Mouse (Mus musculus) embryo, embryonic 10 days (tissue): ENCODE measurements around the gene Arl8a.
"Not testable (repeated sequence)": the region's sequence is repeated elsewhere in the genome, so short reads cannot be mapped to it uniquely, and the experiment has no call there.

Experiments used
- DNase-seq: peaks from one replicate; pipeline ENCODE4 v3.0.0-alpha.2; 2015; ENCODE audit warnings: low spot score

Gene Arl8a

DNA sequence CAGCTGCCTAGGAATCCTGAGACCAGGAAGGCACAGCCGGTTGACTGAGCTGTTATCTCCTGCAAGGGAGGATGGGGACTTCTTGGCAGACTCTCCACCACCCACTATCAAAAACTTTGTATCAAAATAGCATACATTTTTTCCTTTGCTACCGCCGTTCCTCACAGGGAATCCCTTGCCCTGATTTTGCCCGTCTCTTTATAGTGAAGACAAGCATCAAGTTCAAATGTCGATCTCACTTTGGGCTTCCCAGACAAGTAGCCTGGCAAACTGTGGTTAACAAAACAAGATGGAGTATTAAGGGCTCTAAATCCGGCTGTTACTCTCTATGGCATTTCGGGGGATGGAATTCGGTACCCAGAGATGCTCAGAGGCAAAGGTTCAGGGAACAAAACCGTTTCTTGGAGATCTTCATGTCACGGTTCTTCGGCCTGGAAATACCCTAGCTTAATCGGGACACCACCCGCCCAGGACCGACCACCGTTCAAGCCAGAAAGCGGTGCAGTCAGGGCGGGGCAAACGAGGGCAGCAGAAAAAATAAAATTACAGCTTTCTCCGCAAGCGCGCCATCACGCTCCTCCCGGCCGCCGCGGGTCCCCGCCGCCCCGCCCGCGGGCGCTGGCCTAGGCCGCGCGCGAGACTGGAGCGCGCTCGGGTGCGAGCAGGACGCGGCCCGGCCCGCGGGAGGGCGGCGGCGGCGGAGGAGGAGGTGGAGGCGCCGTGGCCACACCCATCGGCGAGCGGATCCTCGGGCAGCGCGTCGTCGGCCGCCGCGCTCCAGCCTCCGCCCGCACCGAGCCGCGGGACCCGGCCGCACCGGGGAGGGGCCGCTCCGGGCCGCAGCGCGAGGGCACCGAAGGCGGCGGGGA is at the start of gene Arl8a:
Gene Arl8a, plus strand, starts transcription at position 748 of the 869 bp plus-strand sequence.
- DNase-seq = peak; percentile 85

DNA sequence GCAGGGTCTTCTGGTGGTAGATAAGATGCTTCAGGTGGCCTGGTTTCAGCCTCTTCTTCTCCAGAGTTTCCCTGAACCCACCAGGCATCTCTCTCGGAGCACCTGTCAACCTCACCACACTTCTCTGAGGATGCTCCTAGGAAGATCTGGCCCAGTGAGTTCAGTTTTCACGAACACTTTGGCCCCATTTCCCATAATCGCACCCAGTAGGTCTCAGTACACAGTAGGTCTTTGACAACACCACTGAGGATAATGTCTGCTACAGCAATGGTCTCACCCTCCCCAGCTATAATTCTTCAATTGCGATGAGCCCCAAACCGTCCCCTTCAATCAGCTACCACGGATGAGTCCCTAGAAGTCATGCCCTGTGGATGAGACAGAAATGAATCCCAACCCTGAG is 49.2 kb upstream of the Arl8a start:
- no peak for DNase-seq

GRCm38 (mm10) chr1:135098441-135098840 is 48.2 kb upstream of the Arl8a start:
- no peak for DNase-seq

GRCm38 (mm10) chr1:135100400-135100799 is 46.2 kb upstream of the Arl8a start:
- DNase-seq = no peak

- peak; percentile 48 for DNase-seq
Measured at GRCm38 (mm10) chr1:135105124-135105523, 41.5 kb upstream of the Arl8a start, which contains the start of gene Lgr6. Lgr6 (minus strand) TSS chr1:135105276.

DNA sequence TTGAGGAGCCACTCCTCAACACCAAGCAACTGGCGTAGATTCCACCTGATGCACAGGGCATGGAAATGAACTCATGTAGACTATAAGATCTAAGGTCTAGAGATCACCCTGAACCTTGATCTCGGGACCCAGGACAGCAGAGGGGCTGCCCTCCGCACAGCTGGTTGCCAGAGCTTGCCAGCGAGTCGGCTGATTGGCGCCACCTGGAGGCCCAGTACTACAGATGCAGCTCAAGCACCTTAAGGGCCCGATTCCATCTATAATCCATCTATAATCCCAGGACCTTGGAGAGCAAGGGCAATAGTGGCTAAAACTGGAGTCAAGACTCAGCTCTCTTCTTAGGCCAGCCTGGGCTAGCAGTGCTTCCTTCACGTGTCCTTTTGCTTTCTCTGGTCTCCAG is 40.7 kb upstream of the Arl8a start:
- DNase-seq = peak; percentile 89

GRCm38 (mm10) chr1:135108611-135109010 is 38.0 kb upstream of the Arl8a start:
- DNase-seq = peak; percentile 85

GRCm38 (mm10) chr1:135110075-135110474 is 36.5 kb upstream of the Arl8a start:
- peak; percentile 88 for DNase-seq

- not testable (repeated sequence) for DNase-seq
Measured at GRCm38 (mm10) chr1:135111271-135111670, 35.4 kb upstream of the Arl8a start.

DNA sequence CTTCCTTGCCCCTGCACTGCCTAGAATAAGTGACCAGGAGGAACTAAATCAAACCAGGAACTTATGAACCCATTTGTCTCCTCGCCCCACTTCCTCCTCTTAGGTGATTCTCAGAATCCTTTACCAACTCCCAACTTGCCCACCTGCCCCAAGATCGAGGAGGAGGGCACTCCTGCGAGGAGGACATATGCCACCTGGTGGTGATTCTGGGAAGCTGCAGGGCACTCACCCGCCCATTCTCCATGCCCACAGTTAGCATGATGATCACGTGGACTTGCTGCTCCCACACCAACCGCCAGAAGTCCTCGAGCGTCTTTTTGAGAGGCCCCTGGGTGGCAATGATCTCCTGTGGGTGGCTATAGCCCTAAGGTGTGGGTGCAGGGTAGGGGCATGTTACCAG is 34.0 kb upstream of the Arl8a start:
- peak; percentile 68 for DNase-seq

DNA sequence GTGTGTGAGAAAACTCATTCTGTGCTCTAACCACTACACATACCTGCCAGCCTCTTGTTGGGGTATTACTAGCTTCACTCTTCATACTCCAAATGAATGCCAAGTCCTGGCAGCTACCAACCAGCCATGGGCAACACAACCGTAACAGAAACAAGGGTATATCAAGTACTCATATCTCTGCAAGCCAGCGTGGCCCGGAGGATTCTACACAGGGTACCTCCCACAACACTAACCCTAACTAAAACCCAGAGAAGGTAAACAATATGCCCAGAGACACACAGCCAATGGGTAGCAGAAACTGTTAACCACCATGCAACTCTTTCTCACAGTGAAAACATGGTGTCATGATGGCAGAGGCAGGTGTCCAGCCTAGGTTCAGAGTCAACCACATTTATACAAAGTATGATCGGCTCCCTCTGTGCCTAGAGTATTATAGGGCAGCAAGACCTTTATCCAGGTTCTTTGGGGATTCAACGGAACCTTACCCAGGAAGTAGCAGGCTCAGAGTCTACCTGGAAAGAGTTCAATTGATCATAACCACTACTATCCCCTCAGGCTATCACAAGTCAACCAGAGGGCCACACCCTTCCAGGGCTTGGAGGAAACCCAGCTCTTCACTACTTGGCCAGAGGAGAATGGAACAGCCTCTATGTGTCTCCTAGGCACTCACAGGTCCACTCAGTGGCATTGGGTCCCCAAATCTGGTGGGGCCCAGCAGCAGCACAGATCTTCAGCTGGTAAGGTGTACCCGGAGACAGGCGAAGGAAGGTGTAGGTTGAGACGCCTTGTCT is 21.9 kb upstream of the Arl8a start:
- no peak for DNase-seq

DNA sequence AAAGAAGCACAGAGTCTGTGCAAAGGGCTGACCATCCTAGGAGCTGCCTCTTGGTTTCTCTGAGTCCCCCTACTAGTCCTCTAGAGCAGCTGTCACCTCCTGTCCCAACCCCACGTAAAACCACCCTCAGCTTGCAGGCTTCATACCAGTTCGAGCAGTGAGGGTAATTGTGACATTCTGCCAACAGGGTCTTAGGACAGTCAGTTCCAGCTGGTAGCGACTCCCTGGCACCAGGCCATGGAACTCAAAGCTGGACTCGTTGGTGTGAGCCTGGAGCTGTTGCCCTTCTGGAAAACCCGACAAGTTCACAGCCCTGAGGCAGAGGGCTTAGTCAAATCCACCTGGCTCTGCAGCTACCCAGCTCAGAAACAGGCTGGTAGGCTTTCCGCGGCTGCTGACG is 20.6 kb upstream of the Arl8a start:
- no peak for DNase-seq

DNA sequence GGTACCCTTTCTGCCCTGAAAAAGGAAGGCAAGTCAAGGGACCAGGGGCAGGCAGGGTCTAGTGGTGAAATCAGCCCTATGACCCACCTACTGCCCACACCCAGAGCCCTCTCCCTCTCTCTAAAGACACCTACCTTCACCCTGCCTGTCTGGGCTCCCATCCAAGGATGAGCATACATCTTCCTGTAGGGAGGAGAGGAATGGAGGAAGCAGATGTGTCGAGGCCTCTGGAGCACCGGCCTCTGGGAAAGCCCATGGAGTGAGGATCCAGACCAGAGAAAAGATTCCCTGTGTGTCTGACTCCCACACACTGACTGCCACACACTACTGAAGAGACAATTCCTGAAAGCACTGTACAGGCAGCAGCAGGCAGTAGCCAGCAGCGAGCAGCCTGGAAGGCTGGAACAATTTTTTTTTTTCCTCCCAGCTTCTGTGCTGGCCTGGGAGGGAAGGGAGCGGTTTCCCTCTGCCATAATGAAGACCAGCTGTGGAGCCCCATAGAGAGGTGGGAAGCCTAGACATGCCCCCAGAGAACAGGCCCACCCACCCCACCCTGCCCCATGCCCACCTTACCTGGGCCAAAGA is 20.1 kb upstream of the Arl8a start:
- DNase-seq = no peak

- no peak for DNase-seq
Measured at GRCm38 (mm10) chr1:135128011-135128441, 18.6 kb upstream of the Arl8a start.

DNA sequence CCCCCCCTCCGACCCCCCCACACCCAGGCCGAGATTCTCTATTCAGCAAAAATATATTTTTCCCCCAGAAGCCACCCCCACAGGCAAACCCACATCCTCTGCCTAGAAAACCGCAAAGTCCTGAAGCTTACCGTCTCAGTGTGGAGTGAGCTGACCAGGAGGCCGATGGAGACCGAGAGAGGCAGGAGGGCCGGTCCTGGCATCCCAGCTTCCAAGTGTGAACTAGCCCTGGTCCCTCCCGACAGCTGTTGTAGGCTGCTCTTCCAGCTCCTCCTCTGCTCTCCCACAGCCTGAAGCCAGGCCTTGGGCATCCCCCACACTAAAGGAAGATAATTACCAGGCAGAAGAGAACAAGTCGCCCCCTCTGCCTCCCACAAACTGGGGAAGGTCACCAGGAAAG is 17.6 kb upstream of the Arl8a start:
- no peak for DNase-seq

DNA sequence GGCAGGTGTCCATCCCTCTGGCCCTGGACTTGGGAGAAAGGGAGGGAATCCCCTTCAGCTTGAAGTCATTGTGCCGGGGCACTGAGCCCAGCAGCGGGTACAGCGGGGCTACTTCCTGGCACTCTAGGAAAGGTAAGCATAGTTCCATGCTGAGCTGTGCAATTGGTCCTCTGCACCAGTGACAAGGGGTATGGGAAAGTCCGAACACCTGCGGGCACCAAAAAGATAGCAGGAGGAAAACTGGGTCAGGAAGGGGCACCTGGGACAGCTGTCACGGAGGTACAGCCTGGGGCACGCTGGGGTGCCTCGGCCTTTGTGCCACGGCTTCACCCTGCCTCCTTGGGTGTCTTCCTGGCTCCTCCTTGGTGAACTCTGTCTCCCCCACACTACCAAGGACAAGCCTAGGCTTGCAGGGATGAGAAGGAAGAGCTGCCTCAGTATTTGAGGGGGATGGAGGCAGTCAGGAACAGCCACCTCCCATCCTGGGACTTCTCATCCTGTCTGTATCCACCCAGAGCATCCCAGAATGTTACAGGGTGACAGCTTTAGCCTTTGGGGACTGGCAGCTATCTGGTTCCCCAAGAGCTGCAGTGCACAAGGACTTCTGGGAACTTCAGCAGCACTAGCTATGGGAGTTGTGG is 17.0 kb upstream of the Arl8a start:
- no peak for DNase-seq

- DNase-seq = no peak
Measured at GRCm38 (mm10) chr1:135130376-135131018, 16.1 kb upstream of the Arl8a start.

- no peak for DNase-seq
Measured at GRCm38 (mm10) chr1:135131034-135131433, 15.6 kb upstream of the Arl8a start.

GRCm38 (mm10) chr1:135131560-135131959 is 15.1 kb upstream of the Arl8a start:
- no peak for DNase-seq

- DNase-seq = peak; percentile 58
Measured at GRCm38 (mm10) chr1:135132473-135132872, 14.2 kb upstream of the Arl8a start, which contains the start of gene Ptpn7. Ptpn7 (plus strand) TSS chr1:135132700.

DNA sequence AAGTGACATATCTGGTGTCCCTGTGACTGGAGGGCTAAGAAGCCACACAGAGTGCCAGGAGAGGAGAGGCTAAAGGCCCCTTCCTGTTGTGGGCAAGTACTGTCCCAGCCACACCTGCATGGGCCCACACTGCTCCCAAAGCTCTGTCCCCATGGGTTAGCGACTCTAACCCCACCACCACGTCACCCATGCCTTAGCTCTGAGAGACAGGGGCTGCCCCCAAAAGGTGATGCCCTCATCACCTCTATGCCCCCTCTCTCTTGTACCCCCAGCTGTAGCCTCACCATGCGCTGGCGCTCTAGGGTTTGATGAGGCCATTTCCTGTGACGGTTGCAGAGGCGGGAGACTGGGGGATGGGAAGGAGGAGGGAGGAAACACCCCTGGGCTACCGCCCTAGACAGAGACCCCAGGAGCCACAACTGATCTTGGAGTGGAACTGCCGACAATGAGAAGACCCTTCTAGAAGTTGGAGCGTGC is 13.7 kb upstream of the Arl8a start:
- no peak for DNase-seq
